Mouse (Mus musculus): ENCODE results near the gene Gcsh. TPM values are rescaled to one million over a fixed set of nuclear protein-coding genes. Genes with fewer than 3 reads are reported as not detected.

Gene Gcsh
- polyA plus RNA-seq, 1 experiment from 2014 or later: 147 TPM

DNA sequence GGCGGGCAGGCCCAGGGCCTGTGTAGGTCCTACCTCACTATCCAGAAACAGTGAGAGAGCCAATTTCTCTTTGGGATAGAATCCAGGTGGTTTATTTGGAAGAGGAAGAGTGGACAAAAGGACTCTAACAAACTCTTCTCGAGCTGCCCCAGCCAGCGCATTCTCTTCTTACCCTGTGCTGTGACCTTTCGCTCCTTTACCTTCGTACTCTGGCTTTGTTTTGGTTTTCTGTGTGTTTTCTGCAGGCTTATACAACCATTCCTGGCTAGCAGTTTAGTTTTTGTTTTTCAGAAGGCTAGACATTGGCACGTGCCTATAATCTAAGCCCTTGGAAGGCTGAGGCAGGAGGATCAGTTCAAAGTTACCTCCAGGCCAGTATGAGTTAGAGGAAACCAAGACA, 23.8 kb downstream of the Gcsh start:
- Histone ChIP-seq H3K9ac (ENCODE audit: low read depth, low read length) (no peak overlapping the region), H3K4me3 (ENCODE audit: low read depth, low read length) (no peak overlapping the region), H3K27ac (ENCODE audit: low read depth, low read length) (no peak overlapping the region), H3K27me3 (replicated peaks; ENCODE audit: control insufficient read depth, insufficient read depth, low read length) (no peaks in the 10 kb centered on the region), H3K9me3 (ENCODE audit: control insufficient read depth, low read length) (no peaks in the 10 kb centered on the region), H3K4me1 (replicated peaks; ENCODE audit: control insufficient read depth, insufficient read depth, low read length) (no peaks in the 10 kb centered on the region), H3K36me3 (ENCODE audit: control insufficient read depth, insufficient read depth, low read length) (no peaks in the 10 kb centered on the region), H3K4me2 (no peak overlapping the region)
- 84% methylated on average over 6 of the region's 6 CpGs for WGBS
- no peak for ATAC-seq (replicated peaks; ENCODE audit: low FRiP score)
- DNase-seq (ENCODE audit: low spot score): no peak

DNA sequence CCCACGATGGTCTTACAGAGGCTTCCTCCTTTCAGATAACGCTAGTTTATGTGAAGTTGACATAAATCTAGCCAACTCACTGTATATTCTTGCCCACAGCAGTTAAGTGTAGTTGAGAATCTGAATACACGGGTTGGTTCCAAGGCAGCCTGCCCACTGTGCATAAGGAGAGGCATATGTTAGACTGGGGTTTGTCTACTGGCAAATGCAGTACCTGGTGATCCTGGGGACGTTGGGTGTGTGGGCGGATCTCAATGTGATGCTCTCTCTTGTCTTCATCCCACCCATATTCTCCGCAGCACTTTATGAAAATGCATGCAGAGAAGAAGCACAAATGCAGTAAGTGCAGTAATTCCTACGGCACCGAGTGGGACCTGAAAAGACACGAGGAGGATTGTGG, 38.9 kb downstream of the Gcsh start:
- DNase-seq (ENCODE audit: low spot score): no peak
- ATAC-seq (replicated peaks; ENCODE audit: low FRiP score): no peak
- H3K36me3 ChIP-seq (ENCODE audit: control insufficient read depth, insufficient read depth, low read length): peaks cover 33% of the 10 kb centered on the region
- H3K4me3 ChIP-seq (ENCODE audit: low read depth, low read length): no peak overlapping the region
- no peak overlapping the region for H3K27ac ChIP-seq (ENCODE audit: low read depth, low read length)
- no peaks in the 10 kb centered on the region for H3K9me3 ChIP-seq (ENCODE audit: control insufficient read depth, low read length)
- H3K4me1 ChIP-seq (replicated peaks; ENCODE audit: control insufficient read depth, insufficient read depth, low read length): no peaks in the 10 kb centered on the region; the same call in 1 of the 2 replicates
- no peak overlapping the region for H3K9ac ChIP-seq (ENCODE audit: low read depth, low read length)
- no peak overlapping the region for H3K4me2 ChIP-seq
- no peaks in the 10 kb centered on the region for H3K27me3 ChIP-seq (replicated peaks; ENCODE audit: control insufficient read depth, insufficient read depth, low read length)
- WGBS: 88% methylated on average over 9 of the region's 9 CpGs

DNA sequence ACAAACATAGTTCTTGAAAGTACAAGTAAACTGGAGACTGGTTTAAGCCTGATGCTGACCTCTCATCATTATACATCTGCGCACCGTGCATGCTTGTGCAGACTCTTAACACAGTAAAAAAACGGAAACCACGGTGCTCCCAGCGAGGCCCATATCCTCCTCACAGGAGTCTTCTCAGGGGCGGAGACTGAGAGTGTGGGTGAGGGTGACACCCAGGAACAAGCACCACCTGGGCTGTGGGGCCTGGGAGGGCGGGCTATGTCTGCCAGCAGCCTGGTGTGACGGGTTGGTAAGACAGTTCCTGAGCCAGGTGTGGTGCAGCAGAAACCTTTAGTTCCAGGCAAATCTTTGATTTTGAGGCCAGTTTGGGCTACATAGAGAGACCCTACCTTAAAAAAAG, 40.9 kb downstream of the Gcsh start:
- 78% methylated on average over 8 of the region's 8 CpGs for WGBS
- H3K4me3 ChIP-seq (ENCODE audit: low read depth, low read length): no peak overlapping the region
- H3K27ac ChIP-seq (ENCODE audit: low read depth, low read length): no peak overlapping the region
- no peaks in the 10 kb centered on the region for H3K27me3 ChIP-seq (replicated peaks; ENCODE audit: control insufficient read depth, insufficient read depth, low read length)
- ATAC-seq (replicated peaks; ENCODE audit: low FRiP score) (no peak), DNase-seq (ENCODE audit: low spot score) (no peak)
- H3K9me3 ChIP-seq (ENCODE audit: control insufficient read depth, low read length): no peaks in the 10 kb centered on the region
- peaks cover 6% of the 10 kb centered on the region for H3K4me1 ChIP-seq (replicated peaks; ENCODE audit: control insufficient read depth, insufficient read depth, low read length)
- no peak overlapping the region for H3K9ac ChIP-seq (ENCODE audit: low read depth, low read length)
- H3K4me2 ChIP-seq: no peak overlapping the region
- H3K36me3 ChIP-seq (ENCODE audit: control insufficient read depth, insufficient read depth, low read length): peaks cover 27% of the 10 kb centered on the region

- ATAC-seq (replicated peaks; ENCODE audit: low FRiP score): no peak
- Histone ChIP-seq H3K4me1 (replicated peaks; ENCODE audit: control insufficient read depth, insufficient read depth, low read length) (peaks cover 10% of the 10 kb centered on the region), H3K4me2 (no peak overlapping the region), H3K4me3 (ENCODE audit: low read depth, low read length) (no peak overlapping the region), H3K27me3 (replicated peaks; ENCODE audit: control insufficient read depth, insufficient read depth, low read length) (no peaks in the 10 kb centered on the region), H3K9me3 (ENCODE audit: control insufficient read depth, low read length) (no peaks in the 10 kb centered on the region), H3K27ac (ENCODE audit: low read depth, low read length) (no peak overlapping the region), H3K36me3 (ENCODE audit: control insufficient read depth, insufficient read depth, low read length) (peaks cover 25% of the 10 kb centered on the region), H3K9ac (ENCODE audit: low read depth, low read length) (no peak overlapping the region)
- WGBS: 91% methylated on average over 2 of the region's 2 CpGs
- no peak for DNase-seq (ENCODE audit: low spot score)
These were observed 41.6 kb downstream of the Gcsh start for GRCm38 (mm10) chr8:116951778-116952177.

GRCm38 (mm10) chr8:116951369-116951768, 42.0 kb downstream of the Gcsh start:
- ATAC-seq (replicated peaks; ENCODE audit: low FRiP score): no peak
- WGBS: 81% methylated on average over 5 of the region's 5 CpGs
- Histone ChIP-seq H3K9me3 (ENCODE audit: control insufficient read depth, low read length) (no peaks in the 10 kb centered on the region), H3K9ac (ENCODE audit: low read depth, low read length) (no peak overlapping the region), H3K27ac (ENCODE audit: low read depth, low read length) (no peak overlapping the region), H3K27me3 (replicated peaks; ENCODE audit: control insufficient read depth, insufficient read depth, low read length) (no peaks in the 10 kb centered on the region), H3K4me2 (no peak overlapping the region), H3K4me1 (replicated peaks; ENCODE audit: control insufficient read depth, insufficient read depth, low read length) (peaks cover 15% of the 10 kb centered on the region), H3K4me3 (ENCODE audit: low read depth, low read length) (no peak overlapping the region), H3K36me3 (ENCODE audit: control insufficient read depth, insufficient read depth, low read length) (peaks cover 24% of the 10 kb centered on the region)
- DNase-seq (ENCODE audit: low spot score): no peak

GRCm38 (mm10) chr8:116947589-116947988, 45.7 kb downstream of the Gcsh start:
- no peaks in the 10 kb centered on the region for H3K9me3 ChIP-seq (ENCODE audit: control insufficient read depth, low read length)
- H3K27me3 ChIP-seq (replicated peaks; ENCODE audit: control insufficient read depth, insufficient read depth, low read length): no peaks in the 10 kb centered on the region
- H3K4me3 ChIP-seq (ENCODE audit: low read depth, low read length): no peak overlapping the region
- WGBS: 50% methylated on average over 7 of the region's 7 CpGs
- peaks cover 41% of the 10 kb centered on the region for H3K4me1 ChIP-seq (replicated peaks; ENCODE audit: control insufficient read depth, insufficient read depth, low read length)
- no peaks in the 10 kb centered on the region for H3K36me3 ChIP-seq (ENCODE audit: control insufficient read depth, insufficient read depth, low read length)
- ATAC-seq (replicated peaks; ENCODE audit: low FRiP score): no peak; the same call in 1 of the 2 replicates
- peak overlapping the region; percentile 46 for H3K4me2 ChIP-seq
- DNase-seq (ENCODE audit: low spot score): no peak
- H3K9ac ChIP-seq (ENCODE audit: low read depth, low read length): peak overlapping the region; percentile 9; the same call in 1 of the 2 replicates
- no peak overlapping the region; the same call in 1 of the 2 replicates for H3K27ac ChIP-seq (ENCODE audit: low read depth, low read length)

DNA sequence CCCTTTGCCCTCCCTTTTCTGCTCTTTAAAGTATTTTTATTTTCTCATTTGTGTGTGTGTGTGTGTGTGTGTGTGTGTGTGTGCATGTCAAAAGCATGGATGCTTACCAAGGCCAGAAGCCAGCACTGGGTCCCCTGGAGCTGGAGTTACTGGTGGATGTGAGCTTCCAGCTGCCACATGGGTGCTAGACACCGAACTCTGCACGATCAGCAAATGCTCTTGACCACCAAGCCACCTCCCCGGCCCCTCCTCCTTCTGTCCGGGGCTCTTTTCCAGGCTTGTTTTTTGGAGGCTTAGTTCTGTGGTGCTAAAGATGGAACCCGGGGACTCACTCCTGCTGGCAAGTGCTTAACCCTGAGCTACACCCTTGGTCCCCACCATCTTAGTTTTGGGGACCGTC, 46.5 kb downstream of the Gcsh start:
- ATAC-seq (replicated peaks; ENCODE audit: low FRiP score) (no peak), DNase-seq (ENCODE audit: low spot score) (no peak)
- Histone ChIP-seq H3K9ac (ENCODE audit: low read depth, low read length) (peak overlapping the region; percentile 1; the same call in 1 of the 2 replicates), H3K4me1 (replicated peaks; ENCODE audit: control insufficient read depth, insufficient read depth, low read length) (peaks cover 45% of the 10 kb centered on the region), H3K36me3 (ENCODE audit: control insufficient read depth, insufficient read depth, low read length) (no peaks in the 10 kb centered on the region), H3K4me2 (peak overlapping the region; percentile 95), H3K27me3 (replicated peaks; ENCODE audit: control insufficient read depth, insufficient read depth, low read length) (no peaks in the 10 kb centered on the region), H3K9me3 (ENCODE audit: control insufficient read depth, low read length) (no peaks in the 10 kb centered on the region), H3K27ac (ENCODE audit: low read depth, low read length) (peak overlapping the region; percentile 67; the same call in 1 of the 2 replicates), H3K4me3 (ENCODE audit: low read depth, low read length) (peak overlapping the region; percentile 30)
- WGBS: 58% methylated on average over 6 of the region's 6 CpGs

GRCm38 (mm10) chr8:116946268-116946838, 47.0 kb downstream of the Gcsh start:
- Histone ChIP-seq H3K4me2 (peak overlapping the region; percentile 95), H3K9me3 (ENCODE audit: control insufficient read depth, low read length) (no peaks in the 10 kb centered on the region), H3K4me1 (replicated peaks; ENCODE audit: control insufficient read depth, insufficient read depth, low read length) (peaks cover 45% of the 10 kb centered on the region), H3K27ac (ENCODE audit: low read depth, low read length) (peak overlapping the region; percentile 67), H3K4me3 (ENCODE audit: low read depth, low read length) (peak overlapping the region; percentile 30), H3K36me3 (ENCODE audit: control insufficient read depth, insufficient read depth, low read length) (no peaks in the 10 kb centered on the region), H3K27me3 (replicated peaks; ENCODE audit: control insufficient read depth, insufficient read depth, low read length) (no peaks in the 10 kb centered on the region), H3K9ac (ENCODE audit: low read depth, low read length) (peak overlapping the region; percentile 23; the same call in 1 of the 2 replicates)
- WGBS: 39% methylated on average over 21 of the region's 21 CpGs
- ATAC-seq (replicated peaks; ENCODE audit: low FRiP score): no peak
- DNase-seq (ENCODE audit: low spot score): no peak

DNA sequence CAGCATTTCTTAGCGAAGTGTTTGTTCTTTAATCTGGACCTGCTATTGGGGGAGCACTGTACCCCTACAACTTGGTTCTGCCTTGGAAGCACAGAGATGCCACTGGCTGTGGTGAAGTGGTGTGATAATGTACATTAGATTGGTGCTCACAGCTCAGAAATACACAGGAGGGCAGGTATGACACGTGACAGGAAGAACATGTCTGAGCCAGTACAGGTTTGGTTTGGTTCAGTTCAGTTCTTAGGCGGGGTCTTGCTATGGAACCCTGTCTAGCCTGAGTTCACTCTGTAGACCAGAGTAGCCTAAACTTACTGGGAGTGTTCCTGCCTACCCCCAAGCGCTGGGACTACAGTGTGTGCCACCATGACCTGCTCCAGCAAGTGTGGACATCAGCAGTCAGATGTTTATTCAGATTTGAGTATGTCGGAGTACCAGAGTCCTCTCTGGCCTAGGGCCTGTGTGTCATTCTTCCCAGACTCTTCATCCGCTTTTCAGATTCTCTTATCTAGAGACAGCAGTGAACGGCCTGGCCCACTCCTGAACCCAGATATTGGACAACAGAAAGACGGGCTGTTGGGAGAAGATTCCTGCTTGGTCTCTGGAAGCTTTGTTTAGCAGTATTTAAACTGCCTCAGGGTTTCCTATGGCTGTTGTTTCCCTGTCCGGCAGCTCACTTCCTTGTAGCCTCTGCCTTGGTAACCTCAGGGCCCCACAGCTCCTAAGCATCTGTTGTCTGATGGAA, 48.0 kb downstream of the Gcsh start:
- 50% methylated on average over 9 of the region's 9 CpGs for WGBS
- Histone ChIP-seq H3K4me3 (ENCODE audit: low read depth, low read length) (no peak overlapping the region), H3K27ac (ENCODE audit: low read depth, low read length) (peak overlapping the region; percentile 67), H3K9ac (ENCODE audit: low read depth, low read length) (no peak overlapping the region), H3K4me1 (replicated peaks; ENCODE audit: control insufficient read depth, insufficient read depth, low read length) (peaks cover 45% of the 10 kb centered on the region), H3K36me3 (ENCODE audit: control insufficient read depth, insufficient read depth, low read length) (no peaks in the 10 kb centered on the region; the same call in 1 of the 2 replicates), H3K4me2 (peak overlapping the region; percentile 95), H3K27me3 (replicated peaks; ENCODE audit: control insufficient read depth, insufficient read depth, low read length) (no peaks in the 10 kb centered on the region), H3K9me3 (ENCODE audit: control insufficient read depth, low read length) (no peaks in the 10 kb centered on the region)
- no peak for DNase-seq (ENCODE audit: low spot score)
- ATAC-seq (replicated peaks; ENCODE audit: low FRiP score): peak; percentile 54

Measured in liver, embryonic 11.5 days (tissue).